Mouse (Mus musculus): Measurements from ENCODE around the gene Trit1. TPM values are rescaled to one million over a fixed set of nuclear protein-coding genes. Genes with fewer than 3 reads are reported as not detected.

Gene Trit1
- polyA plus RNA-seq, 1 experiment from 2014 or later = 14.4 TPM

DNA sequence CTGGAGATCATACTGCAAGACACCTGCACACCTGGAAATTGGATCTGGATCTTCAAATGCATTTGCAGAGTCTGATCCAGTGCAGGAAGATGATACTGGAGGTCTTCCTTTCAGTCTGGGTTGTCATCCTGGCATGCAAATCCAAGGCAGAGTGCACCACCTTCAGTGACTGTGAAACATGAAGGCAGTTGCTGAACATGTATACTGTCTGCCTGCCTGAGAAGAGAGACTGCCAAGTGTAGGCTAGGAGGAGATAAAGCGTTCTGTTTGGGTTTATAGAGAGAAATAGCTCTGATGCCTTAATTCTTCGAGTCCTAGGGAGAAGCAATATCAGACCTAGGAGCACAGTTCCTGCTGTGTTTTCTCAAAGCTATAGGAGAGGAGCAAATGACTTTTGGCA, 9.0 kb downstream of the Trit1 start:
- no peak overlapping the region for H3K27ac ChIP-seq (ENCODE audit: low read depth, low read length)
- ATAC-seq (replicated peaks; ENCODE audit: insufficient number of reproducible peaks, low FRiP score, low TSS enrichment) = no peak

DNA sequence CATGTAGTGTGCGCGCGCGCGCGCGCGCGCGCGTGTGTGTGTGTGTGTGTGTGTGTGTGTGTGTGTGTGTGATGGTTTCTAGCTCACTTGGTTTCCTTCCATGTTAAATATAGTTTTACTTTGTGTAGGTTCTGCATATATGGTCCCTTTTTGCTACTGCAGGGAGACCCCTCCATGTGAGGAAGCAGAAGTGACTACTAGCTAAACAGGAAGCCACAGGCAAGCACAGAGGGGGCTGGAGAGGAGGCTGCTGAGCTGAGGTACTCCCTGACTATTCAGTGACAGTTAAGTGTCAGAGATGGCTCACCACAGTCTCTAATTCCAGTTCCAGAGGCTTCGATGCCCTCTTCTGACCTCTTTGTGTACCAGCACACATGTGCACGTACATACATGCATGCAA, 9.8 kb downstream of the Trit1 start:
- Histone ChIP-seq H3K27me3 (ENCODE audit: control insufficient read depth, insufficient read depth, low read length) (no peaks in the 10 kb centered on the region), H3K27ac (ENCODE audit: low read depth, low read length) (no peak overlapping the region), H3K36me3 (ENCODE audit: control insufficient read depth, insufficient read depth, low read length) (0 out of 2 replicates have a peak, but pooled peaks cover 2% of the 10 kb centered on the region), H3K4me3 (ENCODE audit: low read depth, low read length) (no peak overlapping the region), H3K4me2 (no peak overlapping the region), H3K9ac (ENCODE audit: low read depth, low read length) (no peak overlapping the region), H3K4me1 (ENCODE audit: control insufficient read depth, insufficient read depth, low read length) (peaks cover 5% of the 10 kb centered on the region; the same call in 1 of the 2 replicates), H3K9me3 (replicated peaks; ENCODE audit: control insufficient read depth, low read length) (no peaks in the 10 kb centered on the region)
- whole genome bisulfite sequencing (ENCODE audit: insufficient replicate concordance) = 90% methylated on average over 13 of the region's 13 CpGs
- no peak for ATAC-seq (replicated peaks; ENCODE audit: insufficient number of reproducible peaks, low FRiP score, low TSS enrichment)

More for the DNA sequence above, 9.0 kb downstream of the Trit1 start:
- Histone ChIP-seq H3K9me3 (replicated peaks; ENCODE audit: control insufficient read depth, low read length) (no peaks in the 10 kb centered on the region), H3K4me3 (ENCODE audit: low read depth, low read length) (no peak overlapping the region), H3K4me2 (no peak overlapping the region), H3K27me3 (ENCODE audit: control insufficient read depth, insufficient read depth, low read length) (no peaks in the 10 kb centered on the region), H3K36me3 (ENCODE audit: control insufficient read depth, insufficient read depth, low read length) (0 out of 2 replicates have a peak, but pooled peaks cover 2% of the 10 kb centered on the region), H3K9ac (ENCODE audit: low read depth, low read length) (no peak overlapping the region), H3K4me1 (ENCODE audit: control insufficient read depth, insufficient read depth, low read length) (peaks cover 5% of the 10 kb centered on the region; the same call in 1 of the 2 replicates)
- 74% methylated on average over 2 of the region's 2 CpGs for WGBS (ENCODE audit: insufficient replicate concordance)

- H3K36me3 ChIP-seq (ENCODE audit: control insufficient read depth, insufficient read depth, low read length) = 0 out of 2 replicates have a peak, but pooled peaks cover 2% of the 10 kb centered on the region
- H3K27ac ChIP-seq (ENCODE audit: low read depth, low read length) = no peak overlapping the region
- H3K9ac ChIP-seq (ENCODE audit: low read depth, low read length) = no peak overlapping the region
- no peaks in the 10 kb centered on the region for H3K27me3 ChIP-seq (ENCODE audit: control insufficient read depth, insufficient read depth, low read length)
- H3K9me3 ChIP-seq (replicated peaks; ENCODE audit: control insufficient read depth, low read length) = no peaks in the 10 kb centered on the region
- peaks cover 5% of the 10 kb centered on the region; the same call in 1 of the 2 replicates for H3K4me1 ChIP-seq (ENCODE audit: control insufficient read depth, insufficient read depth, low read length)
- no peak for ATAC-seq (replicated peaks; ENCODE audit: insufficient number of reproducible peaks, low FRiP score, low TSS enrichment)
- H3K4me3 ChIP-seq (ENCODE audit: low read depth, low read length) = no peak overlapping the region
- WGBS (ENCODE audit: insufficient replicate concordance) = 85% methylated on average over 4 of the region's 4 CpGs
- H3K4me2 ChIP-seq = no peak overlapping the region
These were observed 10.2 kb downstream of the Trit1 start for GRCm38 (mm10) chr4:123026597-123026996.

DNA sequence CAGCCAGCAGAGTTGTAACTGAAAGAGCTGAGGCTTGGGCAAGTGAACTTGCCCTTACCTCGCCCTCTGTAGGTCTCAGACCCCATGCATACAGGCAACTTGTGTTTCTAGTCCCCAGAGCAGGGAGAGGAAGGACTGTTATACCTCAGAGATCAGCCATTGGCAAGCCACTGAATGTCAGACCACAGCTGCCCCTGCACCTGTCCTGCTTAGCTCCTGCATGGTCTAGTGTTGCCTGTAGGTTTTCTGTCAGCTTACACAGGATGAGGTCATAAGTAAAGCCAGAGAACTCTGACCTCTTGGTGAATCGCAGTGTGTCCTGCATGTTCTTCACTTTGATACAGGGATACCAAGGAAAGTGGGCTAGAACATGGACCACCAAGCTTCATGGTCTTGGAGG, 18.4 kb downstream of the Trit1 start:
- H3K4me3 ChIP-seq (ENCODE audit: low read depth, low read length) = no peak overlapping the region
- H3K27ac ChIP-seq (ENCODE audit: low read depth, low read length) = no peak overlapping the region
- H3K4me2 ChIP-seq = no peak overlapping the region
- no peaks in the 10 kb centered on the region for H3K27me3 ChIP-seq (ENCODE audit: control insufficient read depth, insufficient read depth, low read length)
- no peak for ATAC-seq (replicated peaks; ENCODE audit: insufficient number of reproducible peaks, low FRiP score, low TSS enrichment)
- H3K36me3 ChIP-seq (ENCODE audit: control insufficient read depth, insufficient read depth, low read length) = peaks cover 5% of the 10 kb centered on the region
- peaks cover 10% of the 10 kb centered on the region; the same call in 1 of the 2 replicates for H3K4me1 ChIP-seq (ENCODE audit: control insufficient read depth, insufficient read depth, low read length)
- no peak overlapping the region for H3K9ac ChIP-seq (ENCODE audit: low read depth, low read length)
- H3K9me3 ChIP-seq (replicated peaks; ENCODE audit: control insufficient read depth, low read length) = no peaks in the 10 kb centered on the region
- WGBS (ENCODE audit: insufficient replicate concordance) = 85% methylated on average over 2 of the region's 2 CpGs

- ATAC-seq (replicated peaks; ENCODE audit: insufficient number of reproducible peaks, low FRiP score, low TSS enrichment) = no peak
- Histone ChIP-seq H3K4me1 (ENCODE audit: control insufficient read depth, insufficient read depth, low read length) (peaks cover 10% of the 10 kb centered on the region; the same call in 1 of the 2 replicates), H3K9me3 (replicated peaks; ENCODE audit: control insufficient read depth, low read length) (no peaks in the 10 kb centered on the region), H3K36me3 (ENCODE audit: control insufficient read depth, insufficient read depth, low read length) (peaks cover 6% of the 10 kb centered on the region), H3K27ac (ENCODE audit: low read depth, low read length) (no peak overlapping the region), H3K27me3 (ENCODE audit: control insufficient read depth, insufficient read depth, low read length) (no peaks in the 10 kb centered on the region), H3K4me3 (ENCODE audit: low read depth, low read length) (no peak overlapping the region), H3K9ac (ENCODE audit: low read depth, low read length) (no peak overlapping the region), H3K4me2 (no peak overlapping the region)
- 63% methylated on average over 2 of the region's 2 CpGs for WGBS (ENCODE audit: insufficient replicate concordance)
These were observed 19.2 kb downstream of the Trit1 start for GRCm38 (mm10) chr4:123035636-123036035.

- peaks cover 6% of the 10 kb centered on the region for H3K36me3 ChIP-seq (ENCODE audit: control insufficient read depth, insufficient read depth, low read length)
- ATAC-seq (replicated peaks; ENCODE audit: insufficient number of reproducible peaks, low FRiP score, low TSS enrichment) = no peak
- H3K4me2 ChIP-seq = no peak overlapping the region
- H3K9ac ChIP-seq (ENCODE audit: low read depth, low read length) = no peak overlapping the region
- no peaks in the 10 kb centered on the region for H3K27me3 ChIP-seq (ENCODE audit: control insufficient read depth, insufficient read depth, low read length)
- 70% methylated on average over 3 of the region's 3 CpGs for WGBS (ENCODE audit: insufficient replicate concordance)
- no peak overlapping the region for H3K4me3 ChIP-seq (ENCODE audit: low read depth, low read length)
- no peak overlapping the region for H3K27ac ChIP-seq (ENCODE audit: low read depth, low read length)
- H3K4me1 ChIP-seq (ENCODE audit: control insufficient read depth, insufficient read depth, low read length) = peaks cover 10% of the 10 kb centered on the region; the same call in 1 of the 2 replicates
- no peaks in the 10 kb centered on the region for H3K9me3 ChIP-seq (replicated peaks; ENCODE audit: control insufficient read depth, low read length)
These were observed 20.3 kb downstream of the Trit1 start for GRCm38 (mm10) chr4:123036710-123037109.

- H3K4me3 ChIP-seq (ENCODE audit: low read depth, low read length) = no peak overlapping the region
- H3K9ac ChIP-seq (ENCODE audit: low read depth, low read length) = no peak overlapping the region
- 0 out of 2 replicates have a peak, but pooled peaks cover 3% of the 10 kb centered on the region for H3K4me1 ChIP-seq (ENCODE audit: control insufficient read depth, insufficient read depth, low read length)
- H3K9me3 ChIP-seq (replicated peaks; ENCODE audit: control insufficient read depth, low read length) = no peaks in the 10 kb centered on the region
- no peak overlapping the region for H3K4me2 ChIP-seq
- no peak overlapping the region for H3K27ac ChIP-seq (ENCODE audit: low read depth, low read length)
- peaks cover 3% of the 10 kb centered on the region for H3K36me3 ChIP-seq (ENCODE audit: control insufficient read depth, insufficient read depth, low read length)
- no peaks in the 10 kb centered on the region for H3K27me3 ChIP-seq (ENCODE audit: control insufficient read depth, insufficient read depth, low read length)
- no peak for ATAC-seq (replicated peaks; ENCODE audit: insufficient number of reproducible peaks, low FRiP score, low TSS enrichment)
- WGBS (ENCODE audit: insufficient replicate concordance) = 90% methylated on average over 6 of the region's 6 CpGs
These were observed 24.7 kb downstream of the Trit1 start for GRCm38 (mm10) chr4:123041131-123041530.

DNA sequence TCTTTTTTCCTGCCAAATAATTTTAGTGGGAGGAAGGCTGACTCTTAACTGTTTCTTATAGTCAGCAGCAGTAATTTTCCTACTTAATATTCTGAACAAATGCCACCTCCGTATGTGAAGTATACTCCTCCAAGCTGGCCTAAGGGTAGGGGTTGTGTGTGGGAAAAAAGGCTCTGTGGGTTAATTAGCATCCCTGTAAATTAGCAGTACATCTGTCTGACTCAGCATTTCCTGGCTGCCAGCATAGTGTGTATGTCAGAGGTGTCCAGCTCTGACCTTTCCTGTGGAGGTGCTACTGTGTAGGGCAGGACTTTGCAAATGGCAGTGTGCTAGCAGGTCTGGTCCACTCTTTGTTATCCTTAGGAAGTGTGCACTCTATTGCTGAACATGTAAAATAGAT, 27.5 kb downstream of the Trit1 start:
- ATAC-seq (replicated peaks; ENCODE audit: insufficient number of reproducible peaks, low FRiP score, low TSS enrichment) = no peak
- Histone ChIP-seq H3K9me3 (replicated peaks; ENCODE audit: control insufficient read depth, low read length) (no peaks in the 10 kb centered on the region), H3K4me1 (ENCODE audit: control insufficient read depth, insufficient read depth, low read length) (peaks cover 2% of the 10 kb centered on the region; the same call in 1 of the 2 replicates), H3K4me2 (no peak overlapping the region), H3K4me3 (ENCODE audit: low read depth, low read length) (no peak overlapping the region), H3K9ac (ENCODE audit: low read depth, low read length) (no peak overlapping the region), H3K27ac (ENCODE audit: low read depth, low read length) (no peak overlapping the region), H3K36me3 (ENCODE audit: control insufficient read depth, insufficient read depth, low read length) (peaks cover 5% of the 10 kb centered on the region), H3K27me3 (ENCODE audit: control insufficient read depth, insufficient read depth, low read length) (no peaks in the 10 kb centered on the region)
- 94% methylated on average over 1 of the region's 1 CpGs for WGBS (ENCODE audit: insufficient replicate concordance)

- H3K4me2 ChIP-seq = no peak overlapping the region
- 91% methylated on average over 4 of the region's 4 CpGs for WGBS (ENCODE audit: insufficient replicate concordance)
- ATAC-seq (replicated peaks; ENCODE audit: insufficient number of reproducible peaks, low FRiP score, low TSS enrichment) = no peak
- H3K4me3 ChIP-seq (ENCODE audit: low read depth, low read length) = no peak overlapping the region
- peaks cover 6% of the 10 kb centered on the region for H3K4me1 ChIP-seq (ENCODE audit: control insufficient read depth, insufficient read depth, low read length)
- no peak overlapping the region for H3K27ac ChIP-seq (ENCODE audit: low read depth, low read length)
- H3K9me3 ChIP-seq (replicated peaks; ENCODE audit: control insufficient read depth, low read length) = no peaks in the 10 kb centered on the region
- peaks cover 3% of the 10 kb centered on the region for H3K36me3 ChIP-seq (ENCODE audit: control insufficient read depth, insufficient read depth, low read length)
- no peak overlapping the region for H3K9ac ChIP-seq (ENCODE audit: low read depth, low read length)
- no peaks in the 10 kb centered on the region for H3K27me3 ChIP-seq (ENCODE audit: control insufficient read depth, insufficient read depth, low read length)
These were observed 28.4 kb downstream of the Trit1 start for GRCm38 (mm10) chr4:123044842-123045241.

Measured in heart, embryonic 11.5 days (tissue).